Mouse (Mus musculus): ENCODE measurements around the gene Gpatch2. TPM values are rescaled to one million over a fixed set of nuclear protein-coding genes. Genes with fewer than 3 reads are reported as not detected.

Gpatch2 gene
- 5.7 and 6.1 TPM in 2 replicates for polyA plus RNA-seq (2015; fragmentation: Nextera tagmentation; extraction: Ambion mirVana)

DNA sequence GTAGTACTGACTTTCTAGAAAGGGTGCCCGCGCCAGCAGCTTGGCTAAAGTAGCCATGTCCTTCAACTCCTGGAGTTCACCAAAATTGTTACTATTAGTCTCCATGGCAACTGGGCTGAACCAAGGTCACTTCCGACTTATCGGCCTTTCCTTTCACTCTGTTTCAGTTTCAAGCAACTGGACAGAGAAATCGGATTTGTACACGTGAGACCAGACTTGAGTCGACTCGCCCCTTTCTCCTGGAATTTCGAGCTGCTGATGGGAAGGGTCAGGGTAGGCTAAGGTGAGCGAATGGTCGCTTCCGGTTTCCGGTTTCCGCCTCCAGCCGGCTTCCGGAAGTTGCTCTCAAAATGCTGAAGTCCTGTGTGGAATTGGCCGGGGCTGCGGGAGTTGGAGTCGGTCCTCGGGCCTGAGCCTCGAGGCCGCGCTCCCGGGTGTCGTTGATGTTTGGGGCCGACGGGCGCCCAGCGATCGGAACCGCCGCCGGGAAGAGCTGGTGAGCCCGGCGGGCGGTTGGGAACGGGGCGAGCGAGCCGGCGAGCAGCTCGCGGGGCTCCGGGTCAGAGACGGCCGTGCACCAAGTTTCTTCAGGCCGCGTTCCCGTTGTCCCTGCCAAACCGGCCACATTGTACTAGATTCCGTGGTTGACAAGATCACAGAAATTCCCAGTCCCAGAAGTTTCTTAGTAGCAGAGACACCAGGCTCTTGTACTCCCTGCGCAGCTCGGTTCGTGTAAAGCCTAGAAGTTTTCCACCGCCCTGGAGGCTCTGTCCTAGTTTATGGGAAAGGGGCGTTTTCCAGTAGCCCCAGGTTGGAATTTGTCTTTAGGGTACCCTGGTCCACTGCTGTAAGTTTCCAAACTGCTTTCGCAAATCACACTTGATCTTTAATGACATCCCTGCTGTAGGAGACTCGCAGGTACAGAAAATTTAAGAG is at the start of gene Gpatch2, which contains the start of gene Spata17:
Gene Gpatch2, plus strand, starts transcription at position 328 of the 936 bp plus-strand sequence.
Gene Spata17, minus strand, starts transcription at position 285 of the 936 bp plus-strand sequence.
- peak; percentile 80 for ATAC-seq (ENCODE audit: low read depth)
- peak within 1 kb of the TSS; percentile 80 for H3K4me2 ChIP-seq (ENCODE audit: low read depth, low read length)
- H3K27me3 ChIP-seq (ENCODE audit: control insufficient read depth, insufficient read depth, low read depth, low read length): no peaks in the 10 kb centered on the region
- no peaks in the 10 kb centered on the region; the same call in 1 of the 2 replicates for H3K4me1 ChIP-seq (ENCODE audit: control insufficient read depth, low read depth, low read length)
- no peaks in the 10 kb centered on the region for H3K9me3 ChIP-seq (replicated peaks; ENCODE audit: control insufficient read depth, low read length)
- H3K9ac ChIP-seq (ENCODE audit: low read depth, low read length): peak within 1 kb of the TSS; percentile 88
- peak within 1 kb of the TSS; percentile 90 for H3K4me3 ChIP-seq (ENCODE audit: low read depth, low read length)
- H3K36me3 ChIP-seq (ENCODE audit: control insufficient read depth, insufficient read depth): no peaks in the 10 kb centered on the region
- peak within 1 kb of the TSS; percentile 81 for H3K27ac ChIP-seq (ENCODE audit: low read length)
- under 1% methylated on average over 58 of the region's 58 CpGs for WGBS (ENCODE audit: insufficient replicate concordance)

DNA sequence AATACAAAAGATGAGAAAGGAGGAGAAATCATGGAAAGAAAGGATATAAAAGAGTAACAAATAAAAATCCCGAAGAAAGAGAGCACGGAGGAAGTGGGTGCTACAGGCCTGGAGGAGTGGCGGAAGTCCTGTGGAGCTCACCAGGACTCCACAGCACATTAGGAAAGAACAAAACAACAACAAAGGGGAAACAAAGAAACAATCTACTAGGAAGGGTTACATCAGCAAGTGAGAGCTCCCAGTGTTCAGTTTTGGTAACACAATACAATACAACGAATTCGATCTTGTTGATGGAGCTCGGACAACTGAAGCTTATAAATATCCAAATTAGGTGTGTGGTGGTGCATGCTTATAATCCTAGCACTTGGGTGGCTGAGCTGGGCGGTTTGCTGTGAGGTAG is 45.7 kb upstream of the Gpatch2 start:
- WGBS (ENCODE audit: insufficient replicate concordance): 72% methylated on average over 7 of the region's 7 CpGs
- no peak overlapping the region for H3K4me2 ChIP-seq (ENCODE audit: low read depth, low read length)
- no peak for ATAC-seq (ENCODE audit: low read depth)

DNA sequence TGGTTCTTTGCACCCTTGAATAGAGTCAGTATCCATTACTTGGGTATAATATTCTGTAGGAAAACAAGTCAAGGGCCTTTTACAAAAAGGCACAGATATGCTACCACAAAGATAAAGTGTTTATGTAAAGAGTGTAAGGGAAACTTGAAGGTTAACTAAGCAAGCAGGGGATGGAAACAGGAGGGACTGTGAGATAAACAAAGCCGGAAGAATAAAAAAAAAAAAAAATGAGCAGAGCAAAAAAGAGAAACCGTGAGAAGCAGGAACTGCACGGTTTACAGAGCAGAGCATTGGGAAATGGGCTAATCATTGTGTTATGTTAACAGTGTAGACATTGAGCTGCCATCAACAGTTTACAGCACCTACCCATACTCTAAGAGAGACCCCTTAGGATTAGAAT is 44.9 kb upstream of the Gpatch2 start:
- no peak overlapping the region for H3K27ac ChIP-seq (ENCODE audit: low read length)
- H3K36me3 ChIP-seq (ENCODE audit: control insufficient read depth, insufficient read depth): no peaks in the 10 kb centered on the region
- H3K4me2 ChIP-seq (ENCODE audit: low read depth, low read length): no peak overlapping the region
- no peak for ATAC-seq (ENCODE audit: low read depth)
- H3K9me3 ChIP-seq (replicated peaks; ENCODE audit: control insufficient read depth, low read length): no peaks in the 10 kb centered on the region
- H3K4me3 ChIP-seq (ENCODE audit: low read depth, low read length): no peak overlapping the region
- WGBS (ENCODE audit: insufficient replicate concordance): 29% methylated on average over 3 of the region's 3 CpGs
- H3K9ac ChIP-seq (ENCODE audit: low read depth, low read length): no peak overlapping the region
- H3K27me3 ChIP-seq (ENCODE audit: control insufficient read depth, insufficient read depth, low read depth, low read length): no peaks in the 10 kb centered on the region
- no peaks in the 10 kb centered on the region for H3K4me1 ChIP-seq (ENCODE audit: control insufficient read depth, low read depth, low read length)

More for the DNA sequence above, 45.7 kb upstream of the Gpatch2 start:
- Histone ChIP-seq H3K4me1 (ENCODE audit: control insufficient read depth, low read depth, low read length) (no peaks in the 10 kb centered on the region), H3K9ac (ENCODE audit: low read depth, low read length) (no peak overlapping the region), H3K9me3 (replicated peaks; ENCODE audit: control insufficient read depth, low read length) (no peaks in the 10 kb centered on the region), H3K36me3 (ENCODE audit: control insufficient read depth, insufficient read depth) (no peaks in the 10 kb centered on the region), H3K27ac (ENCODE audit: low read length) (no peak overlapping the region), H3K4me3 (ENCODE audit: low read depth, low read length) (no peak overlapping the region), H3K27me3 (ENCODE audit: control insufficient read depth, insufficient read depth, low read depth, low read length) (no peaks in the 10 kb centered on the region)

DNA sequence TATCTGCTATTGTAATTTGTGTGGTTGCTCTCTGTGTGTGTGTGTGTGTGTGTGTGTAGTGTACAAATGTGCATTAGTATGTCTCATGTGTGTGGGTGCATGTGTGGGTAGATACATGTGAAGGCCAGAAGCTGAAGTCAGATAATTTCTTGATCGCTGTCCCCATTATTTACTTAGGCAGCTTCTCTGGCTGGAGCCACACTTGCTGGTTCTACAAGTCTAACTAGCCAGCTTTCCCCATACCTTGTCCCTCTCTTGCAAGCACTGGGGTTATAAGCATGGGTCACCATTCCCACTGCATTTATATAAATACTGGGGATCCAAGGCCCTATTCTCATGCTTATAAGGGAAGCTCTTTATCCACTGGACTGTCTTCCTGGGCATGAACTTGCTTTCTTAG is 39.3 kb upstream of the Gpatch2 start:
- H3K4me3 ChIP-seq (ENCODE audit: low read depth, low read length): no peak overlapping the region
- H3K9ac ChIP-seq (ENCODE audit: low read depth, low read length): no peak overlapping the region
- WGBS (ENCODE audit: insufficient replicate concordance): 83% methylated on average over 1 of the region's 1 CpGs
- no peak overlapping the region for H3K4me2 ChIP-seq (ENCODE audit: low read depth, low read length)
- H3K36me3 ChIP-seq (ENCODE audit: control insufficient read depth, insufficient read depth): no peaks in the 10 kb centered on the region
- no peak overlapping the region for H3K27ac ChIP-seq (ENCODE audit: low read length)
- H3K4me1 ChIP-seq (ENCODE audit: control insufficient read depth, low read depth, low read length): no peaks in the 10 kb centered on the region
- no peak for ATAC-seq (ENCODE audit: low read depth)
- H3K27me3 ChIP-seq (ENCODE audit: control insufficient read depth, insufficient read depth, low read depth, low read length): no peaks in the 10 kb centered on the region
- no peaks in the 10 kb centered on the region for H3K9me3 ChIP-seq (replicated peaks; ENCODE audit: control insufficient read depth, low read length)

DNA sequence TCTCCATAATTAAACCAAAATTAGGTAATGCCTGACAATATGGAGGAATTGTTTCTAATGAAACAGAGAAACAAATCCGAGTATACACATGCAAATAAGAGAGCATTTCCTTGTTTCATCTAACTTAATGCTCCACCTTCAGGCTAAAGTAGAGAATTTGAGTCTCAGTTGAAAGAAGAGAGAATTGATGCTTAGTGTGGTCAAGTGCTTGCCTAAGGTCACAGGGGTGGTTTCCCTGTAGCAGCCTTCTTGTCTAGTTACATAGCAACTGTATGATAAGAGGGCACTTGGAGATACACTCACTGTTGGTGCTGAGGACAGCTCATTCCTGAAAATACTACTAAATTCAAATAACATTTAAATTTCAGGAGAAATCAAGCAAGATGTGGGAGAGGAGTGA is 36.8 kb upstream of the Gpatch2 start:
- 47% methylated on average over 1 of the region's 1 CpGs for WGBS (ENCODE audit: insufficient replicate concordance)
- no peaks in the 10 kb centered on the region for H3K4me1 ChIP-seq (ENCODE audit: control insufficient read depth, low read depth, low read length)
- H3K9ac ChIP-seq (ENCODE audit: low read depth, low read length): no peak overlapping the region
- H3K27me3 ChIP-seq (ENCODE audit: control insufficient read depth, insufficient read depth, low read depth, low read length): no peaks in the 10 kb centered on the region
- no peak overlapping the region for H3K27ac ChIP-seq (ENCODE audit: low read length)
- no peak overlapping the region for H3K4me3 ChIP-seq (ENCODE audit: low read depth, low read length)
- H3K4me2 ChIP-seq (ENCODE audit: low read depth, low read length): no peak overlapping the region
- no peaks in the 10 kb centered on the region for H3K9me3 ChIP-seq (replicated peaks; ENCODE audit: control insufficient read depth, low read length)
- ATAC-seq (ENCODE audit: low read depth): no peak
- H3K36me3 ChIP-seq (ENCODE audit: control insufficient read depth, insufficient read depth): no peaks in the 10 kb centered on the region

DNA sequence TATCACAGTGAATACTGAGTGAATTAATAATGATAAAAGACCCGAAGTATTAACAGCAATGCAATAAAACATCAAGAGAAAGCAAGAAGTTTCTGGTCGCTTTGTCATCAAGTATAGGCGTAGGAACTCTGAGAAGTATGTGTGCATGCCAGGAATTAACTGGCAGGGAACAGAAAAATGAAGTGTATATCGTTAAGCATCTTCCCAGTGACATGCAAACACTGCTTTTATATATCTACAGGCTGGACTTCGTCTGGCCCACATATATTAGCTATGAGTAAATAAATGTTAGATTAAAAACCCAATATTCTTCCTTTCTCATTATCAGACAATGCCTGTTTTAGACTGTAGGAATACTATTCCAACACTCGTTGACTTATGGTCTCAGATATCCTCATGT is 9.8 kb upstream of the Gpatch2 start:
- H3K4me2 ChIP-seq (ENCODE audit: low read depth, low read length): no peak overlapping the region
- H3K9me3 ChIP-seq (replicated peaks; ENCODE audit: control insufficient read depth, low read length): no peaks in the 10 kb centered on the region
- ATAC-seq (ENCODE audit: low read depth): no peak
- no peaks in the 10 kb centered on the region for H3K36me3 ChIP-seq (ENCODE audit: control insufficient read depth, insufficient read depth)
- H3K27ac ChIP-seq (ENCODE audit: low read length): no peak overlapping the region
- no peaks in the 10 kb centered on the region for H3K4me1 ChIP-seq (ENCODE audit: control insufficient read depth, low read depth, low read length)
- WGBS (ENCODE audit: insufficient replicate concordance): 61% methylated on average over 6 of the region's 6 CpGs
- no peak overlapping the region for H3K9ac ChIP-seq (ENCODE audit: low read depth, low read length)
- H3K4me3 ChIP-seq (ENCODE audit: low read depth, low read length): no peak overlapping the region
- no peaks in the 10 kb centered on the region for H3K27me3 ChIP-seq (ENCODE audit: control insufficient read depth, insufficient read depth, low read depth, low read length)

DNA sequence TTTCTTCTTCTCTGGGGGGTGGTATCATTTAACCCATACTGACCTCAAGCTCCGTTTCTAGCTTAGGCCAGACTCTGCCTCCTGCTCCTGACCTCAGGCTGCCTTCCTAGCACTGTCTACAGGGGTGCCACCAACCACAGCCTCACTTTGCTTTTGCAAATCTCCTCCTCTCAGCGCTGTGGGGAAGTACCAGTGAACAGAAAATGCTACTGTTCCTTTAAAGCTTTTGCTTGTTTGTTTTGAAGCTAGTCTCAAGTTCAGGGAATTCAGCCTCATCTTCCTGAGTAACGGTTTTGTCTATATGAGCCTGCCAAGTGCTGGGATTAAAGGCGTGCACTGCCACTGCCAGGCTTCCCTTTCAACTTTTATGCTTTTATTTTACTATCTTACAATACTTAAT is 5.8 kb upstream of the Gpatch2 start:
- Histone ChIP-seq H3K36me3 (ENCODE audit: control insufficient read depth, insufficient read depth) (no peaks in the 10 kb centered on the region), H3K4me3 (ENCODE audit: low read depth, low read length) (no peak overlapping the region), H3K9ac (ENCODE audit: low read depth, low read length) (no peak overlapping the region), H3K27me3 (ENCODE audit: control insufficient read depth, insufficient read depth, low read depth, low read length) (no peaks in the 10 kb centered on the region), H3K4me1 (ENCODE audit: control insufficient read depth, low read depth, low read length) (no peaks in the 10 kb centered on the region; the same call in 1 of the 2 replicates), H3K27ac (ENCODE audit: low read length) (no peak overlapping the region), H3K4me2 (ENCODE audit: low read depth, low read length) (no peak overlapping the region), H3K9me3 (replicated peaks; ENCODE audit: control insufficient read depth, low read length) (no peaks in the 10 kb centered on the region)
- ATAC-seq (ENCODE audit: low read depth): no peak
- WGBS (ENCODE audit: insufficient replicate concordance): 41% methylated on average over 4 of the region's 4 CpGs

DNA sequence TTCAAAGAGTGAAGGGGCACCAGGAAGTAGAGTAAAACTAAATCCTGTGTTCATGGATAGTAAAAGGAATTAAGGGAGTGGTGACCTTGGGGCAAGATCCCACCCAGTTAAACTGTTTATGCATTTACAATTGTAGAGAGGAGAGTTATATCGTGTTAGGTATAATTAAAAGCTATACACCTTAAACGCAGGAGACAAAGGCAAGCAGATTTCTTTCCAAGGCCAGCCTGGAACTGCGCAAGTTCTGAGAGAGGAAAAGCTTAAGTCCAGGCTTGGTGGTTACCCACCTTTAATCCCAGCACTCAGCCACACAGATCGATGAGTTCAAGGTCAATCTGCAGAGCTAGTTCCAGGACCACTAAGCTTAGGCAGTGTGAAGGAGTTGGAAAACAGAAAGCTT is 4.6 kb upstream of the Gpatch2 start:
- WGBS (ENCODE audit: insufficient replicate concordance): 65% methylated on average over 4 of the region's 4 CpGs
- H3K27ac ChIP-seq (ENCODE audit: low read length): no peak overlapping the region
- no peaks in the 10 kb centered on the region for H3K27me3 ChIP-seq (ENCODE audit: control insufficient read depth, insufficient read depth, low read depth, low read length)
- no peaks in the 10 kb centered on the region for H3K36me3 ChIP-seq (ENCODE audit: control insufficient read depth, insufficient read depth)
- H3K4me1 ChIP-seq (ENCODE audit: control insufficient read depth, low read depth, low read length): no peaks in the 10 kb centered on the region; the same call in 1 of the 2 replicates
- no peak overlapping the region for H3K4me3 ChIP-seq (ENCODE audit: low read depth, low read length)
- H3K9me3 ChIP-seq (replicated peaks; ENCODE audit: control insufficient read depth, low read length): no peaks in the 10 kb centered on the region
- H3K9ac ChIP-seq (ENCODE audit: low read depth, low read length): no peak overlapping the region
- ATAC-seq (ENCODE audit: low read depth): no peak
- no peak overlapping the region for H3K4me2 ChIP-seq (ENCODE audit: low read depth, low read length)
